Mouse (Mus musculus): ENCODE measurements around the gene Nlgn2. TPM values are rescaled to one million over a fixed set of nuclear protein-coding genes. Genes with fewer than 3 reads are reported as not detected.
A peak's percentile ranks its signal among the peaks of the same experiment; 100 is the strongest.

Gene Nlgn2
- polyA plus RNA-seq, 1 experiment, result 10.7 TPM

DNA sequence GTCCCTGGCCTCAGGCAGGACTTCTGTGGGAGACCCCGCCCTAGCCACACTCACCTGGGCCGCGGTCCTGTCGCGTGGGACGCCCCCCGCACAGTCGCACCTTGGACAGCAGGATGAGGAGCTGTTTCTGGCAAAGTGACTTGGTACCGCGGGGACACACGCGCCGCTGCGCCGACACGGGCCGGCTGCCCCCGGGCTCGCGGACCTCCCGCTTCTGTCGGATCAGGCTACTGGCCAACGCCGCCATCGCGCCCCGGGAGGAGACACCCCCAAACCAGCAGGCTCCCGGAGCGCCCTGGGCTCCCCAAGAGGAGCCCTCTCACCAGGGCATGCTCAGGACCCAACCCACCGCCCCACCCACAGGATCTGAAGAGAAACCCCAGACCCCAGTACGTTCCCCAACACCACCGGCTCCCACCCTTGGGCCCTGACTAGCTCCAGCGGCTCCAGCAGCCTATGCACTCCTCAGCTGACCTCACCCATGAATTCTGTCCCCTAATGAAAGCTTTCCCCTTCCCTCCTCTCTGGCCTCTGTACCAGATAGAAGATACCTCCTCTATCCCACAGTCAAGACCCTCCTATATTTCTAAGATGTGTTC is 36.1 kb downstream of the Nlgn2 start, which contains the start of gene Fgf11:
TSS of gene Fgf11 (minus strand) at position 479 of the 599 bp plus-strand sequence.
- H3K27me3 ChIP-seq (ENCODE audit: control insufficient read depth, insufficient read depth, insufficient read length), result no peaks in the 10 kb centered on the region
- peak within 1 kb of the TSS; percentile 34 for H3K4me3 ChIP-seq (ENCODE audit: insufficient read depth, poor library complexity, severe bottlenecking)
- no peaks in the 10 kb centered on the region for H3K36me3 ChIP-seq (ENCODE audit: control insufficient read depth, insufficient read depth)
- no peaks in the 10 kb centered on the region for H3K79me2 ChIP-seq (ENCODE audit: control insufficient read depth, insufficient read depth)
- no peak for TF ChIP-seq FOSL1 (IDR thresholded peaks at IDR 0.05; ENCODE audit: insufficient read depth, low read length, poor library complexity, severe bottlenecking)
- H3K79me3 ChIP-seq (ENCODE audit: low read depth), result no peaks in the 10 kb centered on the region
- peak within 1 kb of the TSS; percentile 90 for H3ac ChIP-seq (ENCODE audit: control insufficient read depth, insufficient read length, low read depth)

- H3K27me3 ChIP-seq (ENCODE audit: control insufficient read depth, insufficient read depth, insufficient read length), result no peaks in the 10 kb centered on the region
- TF ChIP-seq USF1 (IDR thresholded peaks at IDR 0.05; ENCODE audit: low read depth), result peak; percentile 36
- TF ChIP-seq MYOD1 (IDR thresholded peaks at IDR 0.05; ENCODE audit: control insufficient read depth, insufficient read length, low read depth), result no peak
Measured at GRCm38 (mm10) chr11:69800392-69801197, 37.0 kb downstream of the Nlgn2 start.

GRCm38 (mm10) chr11:69800138-69800391 is 37.5 kb downstream of the Nlgn2 start:
- TF ChIP-seq CTCF (IDR thresholded peaks at IDR 0.05; ENCODE audit: control insufficient read depth, insufficient read depth, insufficient read length) (no peak), MYOD1 (IDR thresholded peaks at IDR 0.05; ENCODE audit: control insufficient read depth, insufficient read length, low read depth) (peak; percentile 83)
- no peaks in the 10 kb centered on the region for H3K36me3 ChIP-seq (ENCODE audit: control insufficient read depth, insufficient read depth)
- H3K27me3 ChIP-seq (ENCODE audit: control insufficient read depth, insufficient read depth, insufficient read length), result no peaks in the 10 kb centered on the region
- H3ac ChIP-seq (ENCODE audit: control insufficient read depth, insufficient read length, low read depth), result no peak overlapping the region
- H3K79me3 ChIP-seq (ENCODE audit: low read depth), result no peaks in the 10 kb centered on the region
- peak overlapping the region; percentile 2 for H3K4me3 ChIP-seq (ENCODE audit: insufficient read depth, poor library complexity, severe bottlenecking)
- no peaks in the 10 kb centered on the region for H3K79me2 ChIP-seq (ENCODE audit: control insufficient read depth, insufficient read depth)

More at GRCm38 (mm10) chr11:69800392-69801197, 37.0 kb downstream of the Nlgn2 start:
- Histone ChIP-seq H3K4me3 (ENCODE audit: insufficient read depth, poor library complexity, severe bottlenecking) (peak overlapping the region; percentile 2), H3K79me2 (ENCODE audit: control insufficient read depth, insufficient read depth) (no peaks in the 10 kb centered on the region), H3K79me3 (ENCODE audit: low read depth) (no peaks in the 10 kb centered on the region), H3K36me3 (ENCODE audit: control insufficient read depth, insufficient read depth) (no peaks in the 10 kb centered on the region), H3ac (ENCODE audit: control insufficient read depth, insufficient read length, low read depth) (peak overlapping the region; percentile 58)

GRCm38 (mm10) chr11:69799394-69800137 is 38.0 kb downstream of the Nlgn2 start:
- no peaks in the 10 kb centered on the region for H3K27me3 ChIP-seq (ENCODE audit: control insufficient read depth, insufficient read depth, insufficient read length)
- no peaks in the 10 kb centered on the region for H3K36me3 ChIP-seq (ENCODE audit: control insufficient read depth, insufficient read depth)
- no peaks in the 10 kb centered on the region for H3K79me3 ChIP-seq (ENCODE audit: low read depth)
- peak overlapping the region; percentile 2 for H3K4me3 ChIP-seq (ENCODE audit: insufficient read depth, poor library complexity, severe bottlenecking)
- no peaks in the 10 kb centered on the region for H3K79me2 ChIP-seq (ENCODE audit: control insufficient read depth, insufficient read depth)
- no peak overlapping the region for H3ac ChIP-seq (ENCODE audit: control insufficient read depth, insufficient read length, low read depth)
- TF ChIP-seq MYOG (IDR thresholded peaks at IDR 0.05; ENCODE audit: control insufficient read depth, extremely low read depth, insufficient read length) (no peak), MAX (IDR thresholded peaks at IDR 0.05) (no peak), CTCF (IDR thresholded peaks at IDR 0.05; ENCODE audit: control insufficient read depth, insufficient read depth, insufficient read length) (no peak), FOSL1 (IDR thresholded peaks at IDR 0.05; ENCODE audit: insufficient read depth, low read length, poor library complexity, severe bottlenecking) (no peak), CEBPB (IDR thresholded peaks at IDR 0.05; ENCODE audit: low read depth) (no peak), MYOD1 (IDR thresholded peaks at IDR 0.05; ENCODE audit: control insufficient read depth, insufficient read length, low read depth) (no peak), USF1 (IDR thresholded peaks at IDR 0.05; ENCODE audit: low read depth) (no peak)

- Histone ChIP-seq H3K27me3 (ENCODE audit: control insufficient read depth, insufficient read depth, insufficient read length) (no peaks in the 10 kb centered on the region), H3K4me3 (ENCODE audit: insufficient read depth, poor library complexity, severe bottlenecking) (no peak overlapping the region), H3K79me3 (ENCODE audit: low read depth) (no peaks in the 10 kb centered on the region), H3K79me2 (ENCODE audit: control insufficient read depth, insufficient read depth) (no peaks in the 10 kb centered on the region), H3ac (ENCODE audit: control insufficient read depth, insufficient read length, low read depth) (no peak overlapping the region), H3K36me3 (ENCODE audit: control insufficient read depth, insufficient read depth) (peaks cover 6% of the 10 kb centered on the region)
- TF ChIP-seq MYOD1 (IDR thresholded peaks at IDR 0.05; ENCODE audit: control insufficient read depth, insufficient read length, low read depth) (peak; percentile 61), MYOG (IDR thresholded peaks at IDR 0.05; ENCODE audit: control insufficient read depth, extremely low read depth, insufficient read length) (no peak), CEBPB (IDR thresholded peaks at IDR 0.05; ENCODE audit: low read depth) (peak; percentile 68), FOSL1 (IDR thresholded peaks at IDR 0.05; ENCODE audit: insufficient read depth, low read length, poor library complexity, severe bottlenecking) (peak; percentile 27)
Measured at GRCm38 (mm10) chr11:69797924-69798323, 39.7 kb downstream of the Nlgn2 start.

GRCm38 (mm10) chr11:69795983-69796435 is 41.6 kb downstream of the Nlgn2 start:
- Histone ChIP-seq H3ac (ENCODE audit: control insufficient read depth, insufficient read length, low read depth) (peak overlapping the region; percentile 27), H3K4me3 (ENCODE audit: insufficient read depth, poor library complexity, severe bottlenecking) (peak overlapping the region; percentile 35), H3K79me2 (ENCODE audit: control insufficient read depth, insufficient read depth) (no peaks in the 10 kb centered on the region), H3K27me3 (ENCODE audit: control insufficient read depth, insufficient read depth, insufficient read length) (no peaks in the 10 kb centered on the region), H3K79me3 (ENCODE audit: low read depth) (no peaks in the 10 kb centered on the region), H3K36me3 (ENCODE audit: control insufficient read depth, insufficient read depth) (peaks cover 20% of the 10 kb centered on the region)
- TF ChIP-seq MYOG (IDR thresholded peaks at IDR 0.05; ENCODE audit: control insufficient read depth, extremely low read depth, insufficient read length), result no peak
- TF ChIP-seq USF1 (IDR thresholded peaks at IDR 0.05; ENCODE audit: low read depth), result no peak
- TF ChIP-seq MAX (IDR thresholded peaks at IDR 0.05), result no peak
- no peak for TF ChIP-seq CEBPB (IDR thresholded peaks at IDR 0.05; ENCODE audit: low read depth)
- no peak for TF ChIP-seq FOSL1 (IDR thresholded peaks at IDR 0.05; ENCODE audit: insufficient read depth, low read length, poor library complexity, severe bottlenecking)
- TF ChIP-seq CTCF (IDR thresholded peaks at IDR 0.05; ENCODE audit: control insufficient read depth, insufficient read depth, insufficient read length), result no peak
- no peak for TF ChIP-seq MYOD1 (IDR thresholded peaks at IDR 0.05; ENCODE audit: control insufficient read depth, insufficient read length, low read depth)

Data from C2C12 (cell line).